Mouse (Mus musculus) lung, embryonic 15.5 days (tissue): ENCODE measurements around the gene Bmt2. TPM values are rescaled to one million over a fixed set of nuclear protein-coding genes. Genes with fewer than 3 reads are reported as not detected.

Experiments used
- ATAC-seq: fragments of 200-750 bp; cut with Nextera tagmentation; 2 replicates; pipeline ENCODE4 v1.8.0; 2017; ENCODE audit warnings: moderate number of reproducible peaks, borderline replicate concordance; ENCODE audit not compliant: low FRiP score, low TSS enrichment; ENCODE audit errors: extremely low read depth
- H3K27ac ChIP-seq: fragments of 300-500 bp; sonication (generic); 2 replicates; pipeline ENCODE4 v1.5.1; 2015; ENCODE audit warnings: moderate library complexity, mild to moderate bottlenecking, inconsistent platforms
- H3K27me3 ChIP-seq: fragments of 300-500 bp; sonication (generic); 2 replicates; pipeline ENCODE4 v1.6.1; 2015; ENCODE audit warnings: inconsistent platforms
- H3K36me3 ChIP-seq: fragments of 300-500 bp; sonication (generic); 2 replicates; pipeline ENCODE4 v1.6.1; 2015; ENCODE audit warnings: inconsistent platforms
- H3K4me1 ChIP-seq: fragments of 300-500 bp; sonication (generic); 2 replicates; pipeline ENCODE4 v1.6.1; 2015; ENCODE audit warnings: inconsistent platforms
- H3K4me2 ChIP-seq: fragments of 300-500 bp; sonication (generic); 2 replicates; pipeline ENCODE4 v1.6.1; 2015; ENCODE audit warnings: inconsistent platforms, mild to moderate bottlenecking, moderate library complexity
- H3K4me3 ChIP-seq: fragments of 300-500 bp; sonication (generic); 2 replicates; pipeline ENCODE4 v1.5.1; 2015; ENCODE audit warnings: mild to moderate bottlenecking, inconsistent platforms
- H3K9ac ChIP-seq: fragments of 300-500 bp; sonication (generic); 2 replicates; pipeline ENCODE4 v1.6.1; 2015; ENCODE audit warnings: inconsistent platforms
- H3K9me3 ChIP-seq: fragments of 300-500 bp; sonication (generic); 2 replicates; pipeline ENCODE4 v1.6.1; 2016; ENCODE audit warnings: inconsistent platforms
- WGBS: fragments of 180-500 bp; shearing (Covaris S2); methylation state at CpG from one replicate; pipeline ENCODE4 v1.1.7; 2015; 5-methylcytosine and 5-hydroxymethylcytosine counted together
- polyA plus RNA-seq: library from polyadenylated mRNA; unstranded; fragments of >200 nt; fragmentation: Nextera tagmentation; extraction: Ambion mirVana; gene quantifications from 2 replicates; pipeline ENCODE4 v1.2.1, GENCODE M21; 2015

Gene Bmt2
- polyA plus RNA-seq, 1 experiment from 2014 or later: 19.0 TPM

DNA sequence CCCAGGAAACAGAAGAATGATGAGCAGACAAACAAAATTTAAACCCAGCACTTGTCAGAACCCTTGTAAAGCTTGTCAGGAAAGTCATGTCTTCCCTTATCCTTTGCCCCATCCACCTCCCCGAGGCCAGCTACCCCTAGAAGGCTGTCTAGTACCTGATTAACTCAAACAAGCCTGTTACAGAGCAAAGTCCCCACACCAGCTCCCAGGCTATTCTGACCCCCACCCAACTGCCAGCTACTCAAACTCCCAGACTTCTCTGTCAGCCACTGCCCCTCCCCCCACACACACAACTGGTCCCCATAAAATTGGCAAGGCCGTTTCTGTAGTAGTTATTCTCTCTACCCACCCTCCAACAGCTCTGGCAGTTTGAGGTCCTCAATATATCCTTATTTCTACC, 91.2 kb downstream of the Bmt2 start:
- Histone ChIP-seq H3K4me2 (no peak overlapping the region), H3K36me3 (peaks cover 22% of the 10 kb centered on the region), H3K27ac (no peak overlapping the region), H3K27me3 (no peaks in the 10 kb centered on the region), H3K4me3 (no peak overlapping the region), H3K4me1 (no peaks in the 10 kb centered on the region), H3K9me3 (no peaks in the 10 kb centered on the region), H3K9ac (no peak overlapping the region)
- no peak for ATAC-seq
- 33% methylated on average over 2 of the region's 2 CpGs for WGBS

DNA sequence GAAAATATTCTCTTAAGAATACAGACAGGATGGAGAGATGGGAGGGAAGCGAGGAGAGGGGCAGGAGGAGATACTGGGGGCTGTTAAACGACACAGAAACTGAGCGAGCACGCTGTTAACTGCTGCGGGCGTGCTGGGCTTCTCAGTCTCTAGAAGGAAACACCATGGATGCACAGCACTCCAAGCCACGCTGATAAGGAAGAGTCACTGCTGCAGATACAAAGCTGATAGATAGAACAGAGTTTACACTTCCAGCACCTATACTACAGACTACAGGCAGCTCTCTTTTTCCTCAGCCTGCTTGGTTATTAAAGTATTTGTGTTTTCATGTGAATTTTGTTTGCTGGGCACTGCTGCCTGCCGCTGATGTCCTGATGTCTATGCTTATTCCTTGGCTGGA, 91.6 kb downstream of the Bmt2 start:
- WGBS: 75% methylated on average over 8 of the region's 8 CpGs
- Histone ChIP-seq H3K36me3 (peaks cover 22% of the 10 kb centered on the region), H3K4me1 (no peaks in the 10 kb centered on the region), H3K9me3 (no peaks in the 10 kb centered on the region), H3K4me3 (no peak overlapping the region), H3K27me3 (no peaks in the 10 kb centered on the region), H3K27ac (no peak overlapping the region), H3K4me2 (no peak overlapping the region), H3K9ac (no peak overlapping the region)
- no peak for ATAC-seq

DNA sequence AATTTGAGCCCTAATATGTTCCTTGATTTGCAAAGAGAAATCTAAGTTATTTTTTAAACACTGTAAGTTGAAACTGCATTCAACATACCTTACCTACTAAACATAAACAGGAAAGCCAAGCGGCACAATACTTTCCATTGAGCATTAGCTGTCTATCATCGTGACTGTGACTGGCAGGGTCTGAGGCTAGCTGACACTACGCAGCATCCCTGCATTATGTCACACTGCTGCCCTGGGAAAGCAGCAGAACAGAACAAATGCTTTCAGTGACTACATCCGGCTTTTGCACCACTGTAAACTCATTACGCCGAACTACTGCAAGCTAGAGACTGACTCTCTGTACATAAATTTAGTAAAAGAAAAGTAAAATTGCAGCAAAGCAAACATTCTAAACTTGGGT, 93.0 kb downstream of the Bmt2 start:
- Histone ChIP-seq H3K9ac (no peak overlapping the region), H3K36me3 (peaks cover 24% of the 10 kb centered on the region), H3K4me2 (no peak overlapping the region), H3K4me3 (no peak overlapping the region), H3K9me3 (no peaks in the 10 kb centered on the region), H3K27me3 (no peaks in the 10 kb centered on the region), H3K27ac (no peak overlapping the region), H3K4me1 (no peaks in the 10 kb centered on the region)
- ATAC-seq: no peak
- 83% methylated on average over 6 of the region's 6 CpGs for WGBS

DNA sequence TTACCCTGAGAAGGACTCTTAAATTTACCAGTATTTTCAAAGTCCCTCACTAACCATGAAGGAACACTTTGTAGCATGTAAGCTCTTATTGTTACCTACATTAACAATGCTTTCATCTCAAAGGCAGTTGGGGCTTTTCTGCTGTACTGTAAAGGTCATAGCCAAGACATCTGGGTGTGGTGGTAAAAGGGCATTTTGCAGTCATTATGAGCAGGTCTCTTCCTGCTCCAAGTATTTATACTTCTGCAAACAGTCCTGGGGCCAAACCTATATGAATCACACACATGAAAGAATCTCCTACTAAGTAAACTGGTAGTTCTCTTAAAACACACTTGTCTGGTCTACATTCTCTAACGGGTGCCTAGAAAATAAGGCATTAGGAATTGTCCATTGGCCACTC, 95.7 kb downstream of the Bmt2 start:
- no peak overlapping the region for H3K4me2 ChIP-seq
- peaks cover 26% of the 10 kb centered on the region; the same call in 1 of the 2 replicates for H3K36me3 ChIP-seq
- H3K4me1 ChIP-seq: no peaks in the 10 kb centered on the region
- 77% methylated on average over 1 of the region's 1 CpGs for WGBS
- no peaks in the 10 kb centered on the region for H3K27me3 ChIP-seq
- H3K4me3 ChIP-seq: no peak overlapping the region
- no peak overlapping the region for H3K27ac ChIP-seq
- H3K9me3 ChIP-seq: no peaks in the 10 kb centered on the region
- H3K9ac ChIP-seq: no peak overlapping the region
- ATAC-seq: no peak

Other genes with a start within 250 kb of the Bmt2 start
- gene Tmem168, start 69.9 kb downstream of the Bmt2 start, polyA plus RNA-seq: 41.4 and 47.2 TPM in 2 replicates
- 3.8 and 4.1 TPM in 2 replicates for gene Gpr85, start 162.0 kb upstream of the Bmt2 start, polyA plus RNA-seq
- gene 2610001J05Rik, start 193.6 kb upstream of the Bmt2 start, polyA plus RNA-seq: 130 and 135 TPM in 2 replicates